Mouse (Mus musculus) adrenal gland, postnatal 10 days (tissue): Measurements from ENCODE around the gene Trim34a. TPM values are rescaled to one million over a fixed set of nuclear protein-coding genes. Genes with fewer than 3 reads are reported as not detected.
"Not testable (repeated sequence)": the region's sequence is repeated elsewhere in the genome, so short reads cannot be mapped to it uniquely, and the experiment has no call there.

ENCODE experiments used
- DNase-seq: peaks from one replicate; pipeline ENCODE4 v3.0.0; 2021; ENCODE audit warnings: mixed read lengths
- long read RNA-seq, 2 experiments: library from polyadenylated mRNA; stranded (forward); transcript quantifications; one replicate each; pipeline ENCODE4 v2.0.0; 2021
- total RNA-seq, 2 experiments: library from RNA; stranded (reverse); gene quantifications; 2 replicates each; pipeline ENCODE4 v1.2.3; 2021

Trim34a gene
- total RNA-seq, result 1 to 10 TPM; 5.4 to 8.3 TPM
- long read RNA-seq, experiment 1, partial matches to known transcripts, result 0 of 5 reads
- long read RNA-seq, experiment 1, other reads (novel, unspliced or antisense), result 1 of 5 reads
- long read RNA-seq, experiment 2, partial matches to known transcripts, result 1 of 6 reads
- long read RNA-seq, experiment 2, other reads (novel, unspliced or antisense), result 0 of 6 reads

- DNase-seq, result peak; percentile 72
These were observed at the start of gene Trim34a for GRCm38 (mm10) chr7:104244287-104245181. Gene Trim34a, plus strand, starts transcription at chr7:104244457.

- DNase-seq, result no peak
These were observed 48.4 kb upstream of the Trim34a start, which contains the start of gene Olfr649 for GRCm38 (mm10) chr7:104195885-104196284. Gene Olfr649, minus strand, starts transcription at chr7:104195985.

GRCm38 (mm10) chr7:104199822-104200221 is 44.4 kb upstream of the Trim34a start:
- peak; percentile 79 for DNase-seq

GRCm38 (mm10) chr7:104206197-104206596 is 38.1 kb upstream of the Trim34a start:
- DNase-seq, result no peak

GRCm38 (mm10) chr7:104216011-104216535 is 28.2 kb upstream of the Trim34a start:
- DNase-seq, result no peak

GRCm38 (mm10) chr7:104217881-104218280 is 26.4 kb upstream of the Trim34a start:
- no peak for DNase-seq

- DNase-seq, result peak; percentile 89
These were observed 25.3 kb upstream of the Trim34a start, which contains the start of gene Trim6 for GRCm38 (mm10) chr7:104218701-104219569. Gene Trim6, plus strand, starts transcription at chr7:104218793.

GRCm38 (mm10) chr7:104231203-104231602 is 13.1 kb upstream of the Trim34a start:
- peak; percentile 50 for DNase-seq

- no peak for DNase-seq
These were observed 3.4 kb upstream of the Trim34a start for GRCm38 (mm10) chr7:104240857-104241256.

- no peak for DNase-seq
These were observed 641 bp upstream of the Trim34a start for GRCm38 (mm10) chr7:104243616-104244015.

- DNase-seq, result not testable (repeated sequence)
These were observed 16.1 kb downstream of the Trim34a start for GRCm38 (mm10) chr7:104260380-104260779.

- DNase-seq, result not testable (repeated sequence)
These were observed 21.1 kb downstream of the Trim34a start for GRCm38 (mm10) chr7:104265335-104265734.

- not testable (repeated sequence) for DNase-seq
These were observed 35.1 kb downstream of the Trim34a start for GRCm38 (mm10) chr7:104279361-104279760.

GRCm38 (mm10) chr7:104287576-104288443 is 43.6 kb downstream of the Trim34a start, which contains the start of gene Trim5:
Gene Trim5, minus strand, starts transcription at chr7:104288094.
- DNase-seq, result peak; percentile 30

GRCm38 (mm10) chr7:104290641-104291040 is 46.4 kb downstream of the Trim34a start:
- no peak for DNase-seq

GRCm38 (mm10) chr7:104291638-104292400 is 47.6 kb downstream of the Trim34a start:
- no peak for DNase-seq
